Comparison of ENCODE assay signal across 26 mouse cellular contexts in the genomic region with DNA sequence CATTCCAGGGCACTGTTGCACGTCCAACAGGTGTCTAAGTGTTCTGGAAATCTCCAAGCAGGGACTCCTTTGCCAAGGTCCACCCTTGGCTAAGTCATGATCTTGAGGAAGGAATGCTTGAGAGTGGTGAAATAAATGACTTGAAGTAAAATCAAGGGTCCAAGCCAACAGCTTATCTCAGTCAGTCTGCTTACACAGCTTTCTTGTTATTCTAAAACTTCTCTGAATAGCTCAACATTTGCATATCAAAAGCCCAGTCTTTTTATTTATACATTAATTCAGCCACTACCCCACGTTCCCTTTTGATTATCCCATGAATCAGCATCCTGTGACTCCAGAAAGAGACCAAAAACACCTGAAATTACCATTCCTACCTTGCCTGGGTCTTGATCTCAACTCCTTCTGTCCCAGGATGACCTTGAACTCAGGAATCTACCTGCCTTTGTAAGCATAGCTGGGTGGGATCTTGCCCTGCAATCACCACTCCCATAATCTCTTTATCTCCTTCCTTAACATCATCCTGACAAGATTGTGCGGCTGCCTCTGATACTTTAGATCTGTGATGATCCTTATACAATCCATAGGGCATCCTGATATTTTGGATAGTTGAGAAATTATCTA.
"Had no signal": no experiment of that assay in that cellular context is flagged by ENCODE, and none has a peak within 500 bp of the region (broad histone marks: within the 10 kb centered on the region; RNA-seq: fewer than 3 reads in every experiment).

No protein-coding gene starts in this region.

- ATAC-seq: inflammation-experienced regulatory T-cells, adult 6 months; intestine, embryonic 15.5 days; intestine, postnatal 0 days had no signal

- H3K27ac ChIP-seq: heart, embryonic 10.5 days; heart, embryonic 13.5 days; heart, embryonic 15.5 days; hindbrain, embryonic 13.5 days; hindbrain, embryonic 15.5 days; intestine, embryonic 15.5 days; layer of hippocampus, adult 2 months; left cerebral cortex, adult 2 months; limb, embryonic 10.5 days; limb, embryonic 12.5 days; liver, embryonic 13.5 days; liver, embryonic 15.5 days had no signal

- H3K9me3 ChIP-seq: heart, embryonic 10.5 days; heart, embryonic 13.5 days; heart, embryonic 15.5 days; hindbrain, embryonic 13.5 days; hindbrain, embryonic 15.5 days; intestine, embryonic 15.5 days; limb, embryonic 10.5 days; limb, embryonic 12.5 days; liver, embryonic 13.5 days; liver, embryonic 15.5 days had no signal

- H3K9ac ChIP-seq: heart, embryonic 13.5 days; heart, embryonic 15.5 days; hindbrain, embryonic 13.5 days; hindbrain, embryonic 15.5 days; intestine, embryonic 15.5 days; limb, embryonic 12.5 days; liver, embryonic 13.5 days; liver, embryonic 15.5 days had no signal

- DNase-seq: gastrocnemius, postnatal 14 days; gastrocnemius, postnatal 36 days; heart, adult 18-20 months; heart, postnatal 14 days; heart, postnatal 36 days; kidney, adult 18-20 months; kidney, adult 8-10 months; kidney, postnatal 10 days; kidney, postnatal 25 days; kidney, postnatal 4 days; liver; liver, embryonic 13.5 days had no signal

- H3K27me3 ChIP-seq: heart, embryonic 13.5 days; heart, embryonic 15.5 days; hindbrain, embryonic 13.5 days; hindbrain, embryonic 15.5 days; intestine, embryonic 15.5 days; limb, embryonic 12.5 days; liver, embryonic 13.5 days; liver, embryonic 15.5 days had no signal

- H3K4me2 ChIP-seq: heart, embryonic 13.5 days; heart, embryonic 15.5 days; hindbrain, embryonic 13.5 days; hindbrain, embryonic 15.5 days; intestine, embryonic 15.5 days; limb, embryonic 12.5 days; liver, embryonic 11.5 days; liver, embryonic 13.5 days; liver, embryonic 15.5 days had no signal

- H3K36me3 ChIP-seq: heart, embryonic 10.5 days; heart, embryonic 13.5 days; heart, embryonic 15.5 days; hindbrain, embryonic 13.5 days; hindbrain, embryonic 15.5 days; intestine, embryonic 15.5 days; limb, embryonic 10.5 days; limb, embryonic 12.5 days; liver, embryonic 13.5 days; liver, embryonic 15.5 days had no signal

- H3K4me1 ChIP-seq: heart, embryonic 10.5 days; hindbrain, embryonic 13.5 days; intestine, embryonic 15.5 days; limb, embryonic 10.5 days; liver, embryonic 13.5 days; liver, embryonic 15.5 days had no signal

- H3K4me3 ChIP-seq: heart, embryonic 10.5 days; heart, embryonic 13.5 days; heart, embryonic 15.5 days; hindbrain, embryonic 13.5 days; hindbrain, embryonic 15.5 days; intestine, embryonic 15.5 days; layer of hippocampus, adult 2 months; left cerebral cortex, adult 2 months; limb, embryonic 10.5 days; limb, embryonic 12.5 days; liver, embryonic 13.5 days; liver, embryonic 15.5 days had no signal
